Mouse (Mus musculus) spleen, adult 2 months (tissue): ENCODE measurements around the gene Uimc1.

Experiments used
- CTCF ChIP-seq: fragments of 200-500 bp; IDR thresholded peaks from 2 replicates; pipeline ENCODE4 v1.5.1; 2011; ENCODE audit warnings: mild to moderate bottlenecking, inconsistent platforms; ENCODE audit not compliant: insufficient read depth, insufficient read length, insufficient replicate concordance; ENCODE audit errors: extremely low read depth
- POLR2A ChIP-seq: fragments of 200-500 bp; IDR thresholded peaks from 2 replicates; pipeline ENCODE4 v1.6.1; 2011; ENCODE audit warnings: low read depth, low read length, inconsistent platforms

DNA sequence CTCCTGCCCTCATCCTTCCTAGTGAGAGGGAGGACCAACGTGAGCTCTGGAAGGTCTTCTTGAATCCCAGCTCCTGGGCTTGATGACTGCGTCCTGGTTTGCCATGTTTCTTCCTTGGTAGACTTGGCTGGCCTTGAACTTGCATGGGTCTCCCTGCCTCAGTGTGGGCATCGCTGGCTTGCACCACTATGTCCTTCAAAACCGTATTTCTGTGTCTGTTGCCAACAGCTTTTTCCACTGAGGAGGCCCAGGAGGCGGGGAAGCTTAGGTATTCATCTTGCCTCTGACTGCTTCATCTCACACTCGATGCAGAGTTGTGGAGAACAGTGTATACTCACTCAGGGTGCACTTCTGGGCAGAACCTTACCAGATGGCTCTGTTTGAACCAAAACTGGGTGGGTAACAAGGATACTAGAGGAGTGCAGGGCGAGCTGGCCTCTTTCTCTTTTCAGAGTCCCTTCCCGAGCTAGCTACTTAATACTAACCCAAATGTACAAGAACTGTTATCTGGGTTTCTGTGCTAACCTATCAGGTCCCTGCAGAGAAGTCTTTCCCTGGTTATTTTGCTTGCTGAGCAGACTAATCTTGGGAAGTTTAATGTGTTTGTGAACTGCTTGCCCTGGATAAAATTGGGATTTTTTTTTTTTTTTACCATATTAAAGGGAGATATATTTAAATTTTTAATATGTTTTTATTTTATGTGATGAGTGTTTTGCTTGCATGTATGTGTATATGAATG, 6.0 kb upstream of the Uimc1 start:
- TF ChIP-seq CTCF (no peak), POLR2A (no peak)
